Mouse (Mus musculus): ENCODE data around the gene Speer4f2. TPM values are rescaled to one million over a fixed set of nuclear protein-coding genes. Genes with fewer than 3 reads are reported as not detected.

The Speer4f2 gene
- total RNA-seq, 2 experiments from 2014 or later, result not detected

Other genes starting within 250 kb of the Speer4f2 start
- gene Speer4f1, start 102.9 kb downstream of the Speer4f2 start, total RNA-seq (2021), result not detected
- 10 to 100 TPM; 48.7 to 52.1 TPM for gene Sema3c, start 201.1 kb downstream of the Speer4f2 start, total RNA-seq (2021)